Mouse (Mus musculus) forebrain, postnatal 0 days (tissue): Measurements from ENCODE around the gene Emb. TPM values are rescaled to one million over a fixed set of nuclear protein-coding genes. Genes with fewer than 3 reads are reported as not detected.
A peak's percentile ranks its signal among the peaks of the same experiment; 100 is the strongest.

Source experiments
- ATAC-seq: fragments of 200-750 bp; cut with Nextera tagmentation; 2 replicates; pipeline ENCODE4 v1.8.0; 2017; ENCODE audit warnings: mild to moderate bottlenecking, moderate library complexity
- DNase-seq: peaks from one replicate; pipeline ENCODE4 v3.0.0-alpha.2; 2015
- H3K27ac ChIP-seq: fragments of 300-500 bp; sonication (generic); 2 replicates; pipeline ENCODE4 v1.5.1; 2014; ENCODE audit warnings: low read depth, mild to moderate bottlenecking, antibody characterized with exemption, low read length, moderate library complexity, mixed read lengths
- H3K27me3 ChIP-seq: fragments of 300-500 bp; sonication (generic); 2 replicates; pipeline ENCODE4 v1.6.1; 2014; ENCODE audit warnings: mild to moderate bottlenecking, low read length, mixed read lengths; ENCODE audit not compliant: insufficient read depth
- H3K36me3 ChIP-seq: fragments of 300-500 bp; sonication (generic); 2 replicates; pipeline ENCODE4 v1.6.1; 2014; ENCODE audit warnings: mild to moderate bottlenecking, moderate library complexity; ENCODE audit not compliant: insufficient read depth
- H3K4me1 ChIP-seq: fragments of 300-500 bp; sonication (generic); 2 replicates; pipeline ENCODE4 v1.6.1; 2014; ENCODE audit warnings: antibody characterized with exemption; ENCODE audit not compliant: insufficient read depth
- H3K4me2 ChIP-seq: fragments of 300-500 bp; sonication (generic); 2 replicates; pipeline ENCODE4 v1.6.1; 2014; ENCODE audit warnings: low read depth, mild to moderate bottlenecking, moderate library complexity
- H3K4me3 ChIP-seq: fragments of 300-500 bp; sonication (generic); 2 replicates; pipeline ENCODE4 v1.5.1; 2014; ENCODE audit warnings: low read depth, low read length, mixed read lengths
- H3K9ac ChIP-seq: fragments of 300-500 bp; sonication (generic); 2 replicates; pipeline ENCODE4 v1.6.1; 2014; ENCODE audit warnings: mild to moderate bottlenecking
- H3K9me3 ChIP-seq: fragments of 300-500 bp; sonication (generic); 2 replicates; pipeline ENCODE4 v1.6.1; 2016; ENCODE audit warnings: low read length
- CTCF ChIP-seq: sonication (generic); IDR thresholded peaks from 2 replicates; pipeline ENCODE4 v1.5.1; 2016; ENCODE audit warnings: antibody characterized with exemption, control low read depth, low read depth
- WGBS: fragments of 180-500 bp; shearing (Covaris S2); extraction: QIAGEN DNeasy Blood & Tissue Kit; methylation state at CpG from one replicate; pipeline ENCODE4 v1.1.7; 2014; 5-methylcytosine and 5-hydroxymethylcytosine counted together
- polyA plus RNA-seq: library from polyadenylated mRNA; unstranded; fragments of >200 nt; fragmentation: Nextera tagmentation; extraction: Ambion mirVana; gene quantifications from 2 replicates; pipeline ENCODE4 v1.2.1, GENCODE M21; 2015
- total RNA-seq: library from RNA; depleted of rRNA; stranded (reverse); fragments of >200 nt; gene quantifications from 2 replicates; pipeline ENCODE4 v1.2.3, GENCODE M21; 2014

Gene Emb
- total and polyA plus RNA-seq, 2 experiments from 2014 or later: 11.6 to 12.3 TPM

DNA sequence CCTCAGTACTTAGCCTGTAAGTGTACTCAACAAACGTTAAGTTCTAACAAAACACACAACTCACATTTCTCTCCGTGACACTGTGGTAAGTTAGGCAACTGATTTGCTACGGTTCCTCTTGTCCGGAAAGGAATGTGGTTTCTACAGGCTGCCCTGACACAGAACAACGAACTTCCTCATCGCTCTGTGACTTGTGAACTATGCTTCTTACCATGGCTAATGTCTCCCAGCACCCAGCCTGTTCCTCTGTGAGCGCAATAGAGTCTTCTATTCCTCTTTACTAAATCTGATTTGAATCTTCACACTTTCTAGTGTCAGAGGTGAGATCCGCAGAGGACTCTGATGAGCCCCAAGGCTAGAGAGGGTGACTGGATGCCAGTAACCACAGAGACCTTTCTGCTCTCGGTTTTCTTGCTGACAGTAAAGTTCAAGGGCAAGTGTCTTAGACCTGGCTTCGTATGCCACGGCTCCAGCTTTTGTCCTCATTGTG lies 3.1 kb downstream of the Emb start:
- Histone ChIP-seq H3K9ac (no peak overlapping the region), H3K27ac (no peak overlapping the region), H3K4me3 (no peak overlapping the region), H3K36me3 (no peaks in the 10 kb centered on the region), H3K4me2 (no peak overlapping the region), H3K27me3 (no peaks in the 10 kb centered on the region), H3K4me1 (no peaks in the 10 kb centered on the region), H3K9me3 (no peaks in the 10 kb centered on the region)
- no peak for TF ChIP-seq CTCF
- DNase-seq (no peak), ATAC-seq (no peak)
- WGBS: 83% methylated on average over 11 of the region's 11 CpGs

GRCm38 (mm10) chr13:117215481-117215880 lies 7.1 kb downstream of the Emb start:
- H3K4me3 ChIP-seq: no peak overlapping the region
- no peaks in the 10 kb centered on the region for H3K4me1 ChIP-seq
- no peaks in the 10 kb centered on the region for H3K9me3 ChIP-seq
- H3K4me2 ChIP-seq: no peak overlapping the region
- ATAC-seq (no peak), DNase-seq (no peak)
- no peak overlapping the region for H3K27ac ChIP-seq
- H3K27me3 ChIP-seq: no peaks in the 10 kb centered on the region
- no peak for TF ChIP-seq CTCF
- 7% methylated on average over 10 of the region's 10 CpGs for WGBS
- no peak overlapping the region for H3K9ac ChIP-seq
- H3K36me3 ChIP-seq: no peaks in the 10 kb centered on the region

GRCm38 (mm10) chr13:117216126-117216525 lies 7.8 kb downstream of the Emb start:
- ATAC-seq: no peak
- Histone ChIP-seq H3K9me3 (no peaks in the 10 kb centered on the region), H3K4me3 (no peak overlapping the region), H3K36me3 (no peaks in the 10 kb centered on the region), H3K9ac (no peak overlapping the region), H3K4me1 (no peaks in the 10 kb centered on the region; the same call in 1 of the 2 replicates), H3K4me2 (no peak overlapping the region), H3K27ac (no peak overlapping the region), H3K27me3 (no peaks in the 10 kb centered on the region)
- peak; percentile 33 for DNase-seq
- WGBS: 12% methylated on average over 10 of the region's 10 CpGs
- TF ChIP-seq CTCF: no peak

DNA sequence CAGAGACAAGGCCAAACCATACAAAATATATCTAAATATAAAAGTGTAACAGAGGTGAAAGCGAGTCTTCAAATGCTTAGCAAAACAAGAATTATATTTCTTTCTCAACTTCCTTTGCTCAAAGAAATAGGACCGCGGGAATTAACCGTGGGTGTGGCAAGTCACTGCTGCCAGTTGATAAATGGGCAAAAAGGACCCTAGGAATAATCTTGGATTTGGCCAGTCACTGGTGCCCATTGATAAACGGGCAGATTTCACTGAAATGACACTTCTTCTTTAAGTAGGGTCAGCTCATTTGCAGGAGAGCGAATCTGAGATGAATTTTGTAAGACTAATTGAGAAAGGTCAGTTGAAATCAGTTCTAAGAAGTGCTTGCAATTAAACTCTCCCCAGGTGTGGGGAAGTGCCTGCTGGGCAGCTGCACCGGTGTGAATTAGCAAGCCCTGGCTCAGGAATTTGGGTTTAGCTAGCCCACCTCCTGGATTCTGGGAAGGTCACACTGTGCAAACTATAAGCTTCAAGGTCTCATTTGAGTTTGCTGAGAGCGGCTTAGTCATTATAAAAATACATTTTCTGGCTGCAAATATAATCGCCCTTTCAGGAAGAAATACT lies 8.5 kb downstream of the Emb start:
- Histone ChIP-seq H3K4me2 (no peak overlapping the region), H3K36me3 (no peaks in the 10 kb centered on the region), H3K27me3 (no peaks in the 10 kb centered on the region), H3K27ac (no peak overlapping the region), H3K4me1 (no peaks in the 10 kb centered on the region; the same call in 1 of the 2 replicates), H3K9me3 (no peaks in the 10 kb centered on the region), H3K9ac (no peak overlapping the region), H3K4me3 (no peak overlapping the region)
- 23% methylated on average over 9 of the region's 9 CpGs for WGBS
- TF ChIP-seq CTCF: no peak
- DNase-seq: no peak
- no peak for ATAC-seq

- no peak overlapping the region for H3K27ac ChIP-seq
- TF ChIP-seq CTCF: no peak
- no peak overlapping the region for H3K4me3 ChIP-seq
- H3K9ac ChIP-seq: no peak overlapping the region
- H3K36me3 ChIP-seq: no peaks in the 10 kb centered on the region
- ATAC-seq (no peak), DNase-seq (no peak)
- no peaks in the 10 kb centered on the region for H3K27me3 ChIP-seq
- no peaks in the 10 kb centered on the region; the same call in 1 of the 2 replicates for H3K4me1 ChIP-seq
- H3K4me2 ChIP-seq: no peak overlapping the region
- 68% methylated on average over 11 of the region's 11 CpGs for WGBS
- no peaks in the 10 kb centered on the region for H3K9me3 ChIP-seq
Measured at GRCm38 (mm10) chr13:117217621-117218020, 9.3 kb downstream of the Emb start.

- no peak for ATAC-seq
- no peak for DNase-seq
- Histone ChIP-seq H3K4me1 (no peaks in the 10 kb centered on the region; the same call in 1 of the 2 replicates), H3K9me3 (no peaks in the 10 kb centered on the region), H3K9ac (no peak overlapping the region), H3K4me2 (no peak overlapping the region), H3K36me3 (no peaks in the 10 kb centered on the region), H3K4me3 (no peak overlapping the region), H3K27ac (no peak overlapping the region), H3K27me3 (no peaks in the 10 kb centered on the region)
- no peak for TF ChIP-seq CTCF
- WGBS: 73% methylated on average over 2 of the region's 2 CpGs
Measured at GRCm38 (mm10) chr13:117218092-117218491, 9.8 kb downstream of the Emb start.

GRCm38 (mm10) chr13:117219871-117220500 lies 11.7 kb downstream of the Emb start:
- peak overlapping the region; percentile 76 for H3K4me3 ChIP-seq
- DNase-seq: no peak
- H3K4me2 ChIP-seq: peak overlapping the region; percentile 85
- no peak for ATAC-seq
- H3K9me3 ChIP-seq: no peaks in the 10 kb centered on the region
- WGBS: 6% methylated on average over 16 of the region's 16 CpGs
- peak overlapping the region; percentile 87 for H3K9ac ChIP-seq
- no peak overlapping the region for H3K27ac ChIP-seq
- H3K36me3 ChIP-seq: no peaks in the 10 kb centered on the region
- no peaks in the 10 kb centered on the region for H3K27me3 ChIP-seq
- H3K4me1 ChIP-seq: no peaks in the 10 kb centered on the region; the same call in 1 of the 2 replicates
- TF ChIP-seq CTCF: no peak
